Mouse (Mus musculus) megakaryocyte-erythroid progenitor cell, adult 5-6 weeks (primary cell): ENCODE results near the gene Calm5. TPM values are rescaled to one million over a fixed set of nuclear protein-coding genes. Genes with fewer than 3 reads are reported as not detected.
"Not testable (repeated sequence)": the region's sequence is repeated elsewhere in the genome, so short reads cannot be mapped to it uniquely, and the experiment has no call there.

Experiments used
- ATAC-seq: replicated peaks from 2 replicates; pipeline ENCODE4 v1.8.0; 2016; ENCODE audit warnings: mild to moderate bottlenecking, inconsistent platforms; ENCODE audit not compliant: severe bottlenecking, poor library complexity, low FRiP score, low TSS enrichment
- total RNA-seq, 2 experiments: library from RNA; stranded (forward) in 1 of 2; stranded (reverse) in 1 of 2; fragments of 200-1000, 215-1000 nt in 1 of 2; fragments of >200 nt in 1 of 2; fragmentation: Nextera tagmentation in 1 of 2; gene quantifications; 2 replicates each; pipeline ENCODE4 v1.2.3; 2014 to 2017

The Calm5 gene
- total RNA-seq, 2 experiments from 2014 or later, result not detected

DNA sequence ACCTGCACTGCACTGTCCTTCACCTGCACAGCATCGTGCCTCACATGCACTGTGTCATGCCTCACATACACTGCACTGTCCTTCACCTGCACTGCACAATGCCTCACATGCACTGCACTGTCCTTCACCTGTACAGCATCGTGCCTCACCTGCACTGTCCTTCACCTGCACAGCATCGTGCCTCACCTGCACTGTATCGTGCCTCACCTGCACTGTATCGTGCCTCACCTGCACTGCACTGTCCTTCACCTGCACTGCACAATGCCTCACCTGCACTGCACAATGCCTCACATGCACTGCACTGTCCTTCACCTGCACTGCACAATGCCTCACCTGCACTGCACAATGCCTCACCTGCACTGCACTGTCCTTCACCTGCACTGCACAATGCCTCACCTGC lies 44.2 kb downstream of the Calm5 start:
- ATAC-seq, result not testable (repeated sequence)

DNA sequence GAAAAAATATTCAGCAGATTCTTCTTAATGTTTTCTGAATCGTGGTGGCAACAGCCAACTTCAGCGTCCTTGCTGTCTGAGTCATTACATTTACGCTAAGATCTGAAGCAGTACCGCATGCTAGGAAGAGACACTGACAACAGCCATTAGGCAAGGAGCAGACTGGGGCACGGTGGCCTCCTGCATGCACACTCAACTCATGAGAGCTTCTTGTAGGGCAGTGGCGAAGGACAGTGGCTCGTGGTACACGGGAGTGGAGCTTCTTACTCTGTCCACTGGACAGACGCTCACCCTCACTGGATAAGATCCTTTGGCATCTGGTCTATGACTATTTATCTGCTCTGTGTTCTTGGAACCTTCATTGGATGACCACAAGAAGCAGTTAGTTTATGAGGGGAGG lies 45.3 kb downstream of the Calm5 start:
- no peak for ATAC-seq

Other genes with a start within 250 kb of the Calm5 start
- 66.5 and 85.9 TPM in 2 replicates for gene Fam208b, start 243.1 kb upstream of the Calm5 start, total RNA-seq (2014; fragmentation: Nextera tagmentation)
- 45.8 TPM in 2 replicates for gene Fam208b, start 243.1 kb upstream of the Calm5 start, total RNA-seq (2017)
- gene Asb13, start 220.1 kb upstream of the Calm5 start, total RNA-seq (2014; fragmentation: Nextera tagmentation), result 5.4 and 9.9 TPM in 2 replicates
- 7.3 and 7.7 TPM in 2 replicates for gene Asb13, start 220.1 kb upstream of the Calm5 start, total RNA-seq (2017)
- not detected in 2 replicates for gene Calml3, start 49.9 kb upstream of the Calm5 start, total RNA-seq (2014; fragmentation: Nextera tagmentation)
- not detected in 2 replicates for gene Calml3, start 49.9 kb upstream of the Calm5 start, total RNA-seq (2017)
- gene Calm4, start 16.4 kb upstream of the Calm5 start, total RNA-seq (2014; fragmentation: Nextera tagmentation), result not detected in 2 replicates
- not detected in 2 replicates for gene Calm4, start 16.4 kb upstream of the Calm5 start, total RNA-seq (2017)
- gene Net1, start 64.0 kb downstream of the Calm5 start, total RNA-seq (2014; fragmentation: Nextera tagmentation), result 112 and 118 TPM in 2 replicates
- 315 and 336 TPM in 2 replicates for gene Net1, start 64.0 kb downstream of the Calm5 start, total RNA-seq (2017)
- gene Tubal3, start 64.1 kb downstream of the Calm5 start, total RNA-seq (2014; fragmentation: Nextera tagmentation), result 0.52 TPM in 1 of 2 replicates, not detected in the other
- gene Tubal3, start 64.1 kb downstream of the Calm5 start, total RNA-seq (2017), result not detected in 2 replicates
- not detected in 2 replicates for gene Ucn3, start 91.2 kb downstream of the Calm5 start, total RNA-seq (2014; fragmentation: Nextera tagmentation)
- not detected in 2 replicates for gene Ucn3, start 91.2 kb downstream of the Calm5 start, total RNA-seq (2017)
- gene Akr1c14, start 194.8 kb downstream of the Calm5 start, total RNA-seq (2014; fragmentation: Nextera tagmentation), result not detected in 2 replicates
- gene Akr1c14, start 194.8 kb downstream of the Calm5 start, total RNA-seq (2017), result not detected in 2 replicates